Mouse (Mus musculus) bone marrow, adult 2 months (tissue): ENCODE data around the gene Emc10.

ENCODE experiments used
- CTCF ChIP-seq: fragments of 200-500 bp; IDR thresholded peaks from 2 replicates; pipeline ENCODE4 v1.5.1; 2011; ENCODE audit warnings: low read length, control low read depth; ENCODE audit not compliant: control insufficient read depth, insufficient read depth
- POLR2A ChIP-seq: fragments of 200-500 bp; IDR thresholded peaks from 2 replicates; pipeline ENCODE4 v1.6.1; 2011; ENCODE audit warnings: low read depth, mild to moderate bottlenecking, control low read depth, low read length, borderline replicate concordance; ENCODE audit not compliant: control insufficient read depth

DNA sequence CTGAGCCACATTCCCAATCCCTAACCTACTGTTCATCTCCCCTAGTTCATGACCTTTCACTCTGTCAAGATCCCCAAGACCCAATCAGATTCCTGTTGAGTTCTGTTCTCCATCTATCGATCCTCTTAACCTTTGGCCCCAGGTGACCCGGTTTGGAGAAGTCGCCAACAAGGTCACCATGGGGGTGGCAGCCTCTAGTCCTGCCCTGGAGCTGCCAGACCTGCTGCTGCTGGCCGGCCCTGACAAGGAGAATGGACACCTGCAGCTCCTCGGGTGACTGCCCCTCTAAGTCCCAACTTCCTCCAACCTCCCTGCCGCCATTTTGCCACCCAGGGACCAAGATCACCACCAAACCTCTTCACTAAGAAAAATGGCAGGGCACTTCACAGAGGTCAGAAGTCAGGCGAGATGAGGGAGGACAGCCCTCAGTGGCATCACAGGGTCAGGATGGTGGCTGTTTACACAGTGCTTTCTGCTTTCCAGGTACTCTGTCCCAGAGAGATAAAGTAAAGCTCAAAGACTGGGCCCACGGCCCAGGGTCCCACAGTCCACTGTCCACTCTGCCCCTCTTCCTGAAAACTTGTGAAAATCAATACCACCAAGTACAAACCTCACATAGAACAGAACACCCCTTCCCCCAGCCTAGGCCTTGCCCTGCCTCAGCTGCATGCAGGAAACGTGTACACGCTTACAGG, 1.2 kb upstream of the Emc10 start:
- TF ChIP-seq CTCF: no peak
- TF ChIP-seq POLR2A: no peak
